Mouse (Mus musculus) E14TG2a.4 (cell line): ENCODE data around the gene Banp.

Experiments
- CTCF ChIP-seq: conservative IDR thresholded peaks from 2 replicates; pipeline ENCODE4 v1.5.1; 2014; ENCODE audit warnings: low read length
- NANOG ChIP-seq: IDR thresholded peaks from 2 replicates; pipeline ENCODE4 v1.6.1; 2014; ENCODE audit warnings: borderline replicate concordance, low read length, mixed read lengths

DNA sequence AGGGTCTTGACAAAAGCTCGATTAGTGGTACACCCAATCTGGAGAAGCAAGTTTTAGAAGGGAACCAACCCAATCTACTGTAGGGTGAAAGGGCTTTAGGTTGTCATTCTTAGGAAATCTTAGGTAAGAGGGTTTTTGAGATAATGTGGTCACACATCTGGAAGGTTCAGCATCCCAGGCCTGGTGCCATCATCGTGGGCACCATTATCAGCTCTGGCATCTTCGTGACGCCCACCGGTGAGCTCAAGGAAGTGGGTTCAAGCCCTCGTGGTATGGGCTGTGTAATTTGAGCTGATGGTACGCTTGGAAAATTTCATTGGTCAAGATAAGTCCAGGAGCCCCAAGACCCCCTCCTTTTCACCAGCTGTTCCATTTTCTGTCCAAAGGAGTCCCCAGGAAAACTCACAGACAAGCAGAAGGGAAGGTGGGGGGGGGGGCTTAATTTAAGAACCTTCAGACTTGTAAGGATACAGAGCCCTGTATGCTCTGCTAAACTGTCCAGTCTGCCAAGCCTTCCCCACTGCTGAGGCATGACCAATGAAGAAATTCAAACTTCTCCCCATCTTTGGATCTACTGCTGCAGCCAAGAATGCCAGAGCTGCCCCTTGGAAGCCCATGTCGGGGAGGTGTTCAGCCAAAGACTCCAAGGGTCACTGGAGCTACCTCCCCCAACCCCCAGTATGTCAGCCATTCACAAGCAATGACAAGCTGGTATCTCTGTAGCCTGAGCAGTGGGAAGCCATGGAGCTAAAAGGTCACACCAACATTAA lies 41.0 kb upstream of the Banp start:
- TF ChIP-seq CTCF (no peak), NANOG (no peak)
